Mouse (Mus musculus) right cerebral cortex, adult 18-20 months (tissue): ENCODE measurements around the gene Resp18.
"Not testable (repeated sequence)": the region's sequence is repeated elsewhere in the genome, so short reads cannot be mapped to it uniquely, and the experiment has no call there.

Experiments used
- DNase-seq: peaks from one replicate; pipeline ENCODE4 v3.0.0; 2022; ENCODE audit warnings: mixed read lengths

Resp18 gene

GRCm38 (mm10) chr1:75232489-75232888 is 45.7 kb downstream of the Resp18 start:
- not testable (repeated sequence) for DNase-seq

GRCm38 (mm10) chr1:75231664-75232152 is 46.5 kb downstream of the Resp18 start, which contains the start of gene A630095N17Rik:
A630095N17Rik (minus strand) TSS chr1:75232102.
- no peak for DNase-seq

DNA sequence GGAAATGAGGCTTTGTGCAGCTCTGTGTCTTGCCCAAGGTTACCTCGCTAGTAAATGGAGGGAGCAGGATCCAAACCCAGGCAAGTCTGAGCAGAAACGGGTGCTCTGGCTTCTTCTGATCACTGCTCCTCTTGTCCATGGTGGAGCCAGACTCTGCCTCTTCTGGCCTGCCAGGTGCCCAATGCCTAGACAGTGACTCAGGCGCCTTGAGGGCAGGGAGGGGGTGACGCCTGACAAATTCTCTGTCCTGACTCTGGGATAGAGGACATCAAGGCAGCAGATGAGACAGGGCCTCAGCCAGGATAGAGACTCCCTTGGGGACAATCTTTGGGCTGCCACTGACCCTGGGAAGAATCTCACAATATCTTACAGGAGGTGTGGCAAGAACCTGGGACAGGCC is 47.0 kb downstream of the Resp18 start:
- no peak for DNase-seq

DNA sequence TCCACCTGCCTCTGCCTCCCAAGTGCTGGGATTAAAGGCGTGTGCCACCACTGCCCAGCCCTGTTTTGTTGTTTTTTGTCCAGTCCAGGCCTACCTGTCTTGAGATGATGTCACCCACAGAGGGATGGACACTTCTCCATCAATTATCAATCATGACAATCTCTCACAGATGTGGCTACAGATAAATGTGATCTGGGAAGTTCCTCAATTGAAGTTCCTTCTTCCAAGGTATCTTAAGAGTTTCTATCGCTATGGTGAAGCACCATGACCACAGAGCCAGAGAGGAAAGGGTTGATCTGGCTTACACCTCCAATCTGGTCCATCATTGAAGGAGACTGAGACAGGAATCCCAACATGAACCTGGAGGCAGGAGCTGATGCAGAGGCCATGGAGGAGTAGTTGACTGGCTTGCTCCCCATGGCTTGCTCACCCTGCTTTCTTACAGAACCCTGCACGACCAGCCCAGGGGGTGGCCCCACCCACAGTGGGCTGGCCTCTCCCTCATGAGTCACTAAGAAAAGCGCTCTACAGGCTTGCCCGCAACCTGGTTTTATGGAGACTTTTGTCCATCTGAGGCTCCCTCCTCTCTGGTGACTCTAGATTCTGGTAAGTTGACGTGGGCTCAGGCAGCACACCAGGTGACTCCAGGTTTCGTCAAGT is 47.8 kb downstream of the Resp18 start:
- no peak for DNase-seq

DNA sequence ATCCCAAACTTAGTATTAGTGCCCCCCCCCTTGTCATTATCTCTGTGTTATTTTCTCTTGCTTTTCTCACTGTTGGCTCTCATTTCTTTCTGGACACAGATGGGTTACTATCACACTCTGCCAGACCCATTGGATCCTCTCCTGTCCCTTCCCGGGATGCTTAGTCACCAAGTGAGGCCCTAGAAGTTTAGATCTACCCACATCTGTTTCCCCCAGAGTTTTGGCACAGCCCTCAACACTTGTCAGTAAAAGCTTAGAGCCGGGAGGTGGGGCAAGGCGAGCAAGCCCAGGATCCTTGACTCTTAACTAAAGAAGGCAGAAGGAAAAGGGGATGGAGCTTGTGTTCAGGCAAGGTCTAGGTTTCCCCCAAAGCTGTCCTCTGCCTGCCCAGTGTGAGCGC is 49.1 kb downstream of the Resp18 start:
- no peak for DNase-seq

DNA sequence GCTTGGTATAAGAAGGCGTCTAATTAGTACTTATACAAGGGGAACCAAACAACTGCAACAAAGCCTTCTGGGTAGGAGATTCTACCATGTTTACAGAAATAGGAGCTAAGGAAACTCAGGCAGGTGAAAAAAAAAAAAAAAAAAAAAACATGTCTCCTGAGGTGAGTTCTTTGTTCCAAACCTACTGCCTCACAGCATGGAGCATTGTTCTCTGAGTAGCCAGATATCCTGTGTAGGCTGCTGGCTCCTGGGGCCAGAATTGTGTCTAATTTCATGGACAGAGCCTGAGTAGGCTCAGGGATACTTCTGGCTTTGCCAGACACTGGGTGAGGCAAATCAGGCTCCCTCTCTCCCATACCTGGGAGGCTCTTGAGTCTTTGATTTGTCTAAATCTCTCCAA is 50.6 kb downstream of the Resp18 start:
- no peak for DNase-seq

GRCm38 (mm10) chr1:75226138-75226537 is 52.1 kb downstream of the Resp18 start:
- no peak for DNase-seq

DNA sequence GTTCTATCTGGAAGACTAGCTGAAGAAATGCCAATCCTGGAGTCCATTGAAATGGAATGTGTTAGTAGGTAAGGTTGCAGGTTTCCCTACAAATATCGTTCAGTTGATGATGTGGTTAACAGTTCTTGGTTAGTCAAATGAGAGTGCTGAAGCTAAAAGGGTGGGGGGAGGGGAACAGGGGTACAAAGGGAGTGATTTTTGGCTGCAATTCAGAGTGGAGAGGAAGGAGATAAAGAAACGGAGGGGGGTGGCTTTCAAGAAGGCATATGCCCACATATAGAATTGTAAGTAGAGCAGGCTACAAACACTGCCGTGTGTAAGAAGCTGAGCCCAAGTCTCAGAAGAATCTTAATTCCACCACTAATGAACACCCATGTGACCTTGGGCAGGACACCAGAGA is 52.7 kb downstream of the Resp18 start:
- DNase-seq, result no peak

DNA sequence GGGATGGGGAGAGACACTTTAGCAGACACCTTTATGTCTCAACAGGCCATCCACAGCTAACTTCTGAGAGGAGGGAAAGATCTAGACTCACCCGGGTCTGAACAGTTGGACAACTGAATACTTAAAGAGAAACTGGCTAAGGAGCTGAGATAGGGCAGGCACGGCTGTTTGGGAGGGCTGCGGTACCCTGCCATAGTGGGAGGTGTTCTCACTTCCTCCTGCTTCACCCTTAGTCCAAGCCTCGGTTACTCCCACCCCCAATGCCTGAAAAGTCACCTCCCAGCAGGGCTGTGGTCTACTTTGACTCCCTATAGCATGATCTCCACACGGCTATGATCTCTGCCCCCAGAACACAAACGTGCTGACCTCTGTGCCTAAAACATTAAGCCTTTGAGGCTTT is 54.7 kb downstream of the Resp18 start:
- DNase-seq, result no peak

GRCm38 (mm10) chr1:75222926-75223325 is 55.3 kb downstream of the Resp18 start:
- no peak for DNase-seq
